Mouse (Mus musculus): ENCODE measurements around the gene Zfp867. TPM values are rescaled to one million over a fixed set of nuclear protein-coding genes. Genes with fewer than 3 reads are reported as not detected.

Zfp867 gene
- polyA plus RNA-seq, 1 experiment from 2014 or later: 1.2 TPM

DNA sequence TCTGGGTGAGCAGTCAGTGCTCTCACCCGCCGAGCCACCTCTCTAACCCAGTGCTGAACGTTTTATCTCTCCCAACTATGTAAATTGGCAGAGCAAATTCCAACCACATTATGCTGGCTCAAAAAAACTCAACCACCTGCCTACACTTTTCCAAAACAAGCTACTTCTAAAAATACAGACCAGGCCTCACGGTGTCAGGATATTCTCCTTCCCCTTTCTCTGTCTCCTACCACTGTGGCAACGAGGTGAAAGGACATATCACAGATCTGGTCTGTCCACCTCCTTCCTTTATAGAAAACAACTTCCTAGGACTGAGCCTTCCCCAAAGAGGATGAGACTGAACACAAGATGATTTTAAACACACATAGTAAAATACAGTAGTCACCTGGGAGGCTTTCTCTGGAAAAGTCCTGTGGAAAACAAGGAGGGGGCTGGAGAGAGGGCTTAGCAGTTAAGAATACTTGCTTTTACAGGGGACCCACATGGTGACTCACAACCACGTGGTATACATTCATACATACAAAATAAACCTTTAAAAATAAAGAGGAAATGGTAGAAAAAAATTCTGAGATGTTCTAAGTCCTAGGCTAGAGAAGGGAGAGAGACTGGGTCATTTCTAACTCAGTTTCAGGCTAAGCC lies 24.5 kb upstream of the Zfp867 start:
- H3K79me2 ChIP-seq (ENCODE audit: inconsistent target): no peaks in the 10 kb centered on the region
- WGBS (ENCODE audit: missing documents): 62% methylated on average over 5 of the region's 6 CpGs
- peaks cover 68% of the 10 kb centered on the region for H3K36me3 ChIP-seq (ENCODE audit: inconsistent target)
- peak overlapping the region; percentile 51 for H3K27ac ChIP-seq
- no peak overlapping the region for H3K4me3 ChIP-seq (ENCODE audit: inconsistent target)

DNA sequence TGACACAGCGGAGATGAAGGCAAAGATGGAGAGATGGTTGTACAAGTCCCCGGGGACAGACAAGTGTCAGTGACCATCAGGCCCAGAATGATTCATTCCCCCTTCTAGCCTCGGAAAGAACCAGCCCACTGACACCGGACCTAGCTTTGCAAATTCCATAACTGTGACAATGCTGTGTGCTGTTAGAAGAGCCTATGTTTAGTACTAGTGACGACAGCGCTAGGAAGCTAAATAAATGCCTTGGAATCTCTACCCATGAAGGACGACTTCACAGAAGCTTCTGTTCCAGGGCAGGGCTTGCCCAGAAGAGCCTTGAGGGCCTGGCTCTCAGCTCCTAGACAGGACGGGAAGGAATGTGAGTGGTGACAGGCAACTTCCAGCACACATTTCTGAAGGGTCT lies 13.9 kb upstream of the Zfp867 start:
- Histone ChIP-seq H3K79me2 (ENCODE audit: inconsistent target) (no peaks in the 10 kb centered on the region), H3K36me3 (ENCODE audit: inconsistent target) (peaks cover 27% of the 10 kb centered on the region), H3K27ac (no peak overlapping the region), H3K4me3 (ENCODE audit: inconsistent target) (no peak overlapping the region)
- WGBS (ENCODE audit: missing documents): 91% methylated on average over 8 of the region's 8 CpGs

DNA sequence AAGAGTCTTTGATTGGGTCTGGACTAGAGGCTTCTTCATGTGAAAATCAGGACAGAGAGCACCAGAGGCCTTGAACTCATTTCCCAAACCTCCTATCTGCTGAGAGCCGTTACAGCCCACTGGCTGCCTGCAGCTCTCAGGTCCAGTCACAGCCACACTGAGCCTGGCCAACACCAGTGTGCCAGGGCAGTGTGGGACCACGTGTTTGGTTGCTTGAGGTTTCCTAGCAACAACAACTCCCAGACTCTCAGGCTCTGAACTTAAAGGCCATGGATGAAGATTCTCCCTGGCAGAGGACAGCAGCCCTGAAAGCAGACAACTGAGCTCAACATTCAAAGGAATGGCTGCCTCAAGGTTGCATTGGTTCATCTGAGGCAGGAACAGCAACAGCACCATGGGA lies 13.4 kb upstream of the Zfp867 start:
- Histone ChIP-seq H3K36me3 (ENCODE audit: inconsistent target) (peaks cover 21% of the 10 kb centered on the region), H3K79me2 (ENCODE audit: inconsistent target) (no peaks in the 10 kb centered on the region), H3K27ac (no peak overlapping the region), H3K4me3 (ENCODE audit: inconsistent target) (no peak overlapping the region)
- WGBS (ENCODE audit: missing documents): 72% methylated on average over 2 of the region's 2 CpGs

DNA sequence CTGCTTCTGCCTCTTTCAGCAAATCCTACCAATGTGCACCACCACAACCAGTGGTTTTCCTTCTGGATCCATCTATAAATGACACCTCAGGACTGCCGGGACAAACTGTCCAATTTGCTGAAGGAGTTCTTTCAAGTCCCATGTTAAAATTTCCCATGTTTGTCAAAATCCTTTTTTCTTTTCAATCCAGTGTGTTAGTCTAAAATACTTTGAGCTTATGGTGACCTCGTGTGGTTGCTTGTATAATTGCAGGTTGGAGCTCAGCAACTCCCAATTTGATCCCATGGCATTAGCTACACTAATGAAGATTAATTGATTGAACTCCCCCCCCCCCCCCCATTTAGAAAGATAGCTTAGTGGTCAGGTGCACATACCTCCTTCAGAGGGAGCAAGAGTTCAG lies 10.9 kb upstream of the Zfp867 start:
- H3K4me3 ChIP-seq (ENCODE audit: inconsistent target): no peak overlapping the region
- 17% methylated on average over 2 of the region's 2 CpGs for WGBS (ENCODE audit: missing documents)
- no peak overlapping the region for H3K27ac ChIP-seq
- no peaks in the 10 kb centered on the region for H3K79me2 ChIP-seq (ENCODE audit: inconsistent target)
- peaks cover 16% of the 10 kb centered on the region for H3K36me3 ChIP-seq (ENCODE audit: inconsistent target)

DNA sequence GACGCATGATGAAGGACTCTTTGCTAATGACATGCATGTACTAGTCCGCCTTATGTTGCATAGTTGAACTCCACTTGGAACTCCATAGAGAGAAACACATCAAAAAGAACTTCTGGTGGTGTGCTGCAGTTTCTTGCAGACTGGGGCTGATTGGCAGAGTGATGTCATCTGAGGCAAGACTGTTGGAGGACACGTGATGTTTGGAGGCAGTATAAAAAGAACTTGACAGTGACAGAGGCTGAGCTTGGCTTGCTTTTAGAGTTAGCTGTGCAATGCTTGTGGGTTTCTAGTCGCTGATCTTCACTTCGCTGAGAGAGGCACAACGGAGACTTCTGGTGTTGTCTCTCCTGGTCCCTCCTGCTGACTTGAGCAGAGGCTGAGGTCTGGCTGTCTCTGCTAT lies 5.0 kb upstream of the Zfp867 start:
- no peaks in the 10 kb centered on the region for H3K79me2 ChIP-seq (ENCODE audit: inconsistent target)
- H3K36me3 ChIP-seq (ENCODE audit: inconsistent target): no peaks in the 10 kb centered on the region
- H3K4me3 ChIP-seq (ENCODE audit: inconsistent target): no peak overlapping the region
- 70% methylated on average over 6 of the region's 6 CpGs for WGBS (ENCODE audit: missing documents)
- no peak overlapping the region for H3K27ac ChIP-seq

DNA sequence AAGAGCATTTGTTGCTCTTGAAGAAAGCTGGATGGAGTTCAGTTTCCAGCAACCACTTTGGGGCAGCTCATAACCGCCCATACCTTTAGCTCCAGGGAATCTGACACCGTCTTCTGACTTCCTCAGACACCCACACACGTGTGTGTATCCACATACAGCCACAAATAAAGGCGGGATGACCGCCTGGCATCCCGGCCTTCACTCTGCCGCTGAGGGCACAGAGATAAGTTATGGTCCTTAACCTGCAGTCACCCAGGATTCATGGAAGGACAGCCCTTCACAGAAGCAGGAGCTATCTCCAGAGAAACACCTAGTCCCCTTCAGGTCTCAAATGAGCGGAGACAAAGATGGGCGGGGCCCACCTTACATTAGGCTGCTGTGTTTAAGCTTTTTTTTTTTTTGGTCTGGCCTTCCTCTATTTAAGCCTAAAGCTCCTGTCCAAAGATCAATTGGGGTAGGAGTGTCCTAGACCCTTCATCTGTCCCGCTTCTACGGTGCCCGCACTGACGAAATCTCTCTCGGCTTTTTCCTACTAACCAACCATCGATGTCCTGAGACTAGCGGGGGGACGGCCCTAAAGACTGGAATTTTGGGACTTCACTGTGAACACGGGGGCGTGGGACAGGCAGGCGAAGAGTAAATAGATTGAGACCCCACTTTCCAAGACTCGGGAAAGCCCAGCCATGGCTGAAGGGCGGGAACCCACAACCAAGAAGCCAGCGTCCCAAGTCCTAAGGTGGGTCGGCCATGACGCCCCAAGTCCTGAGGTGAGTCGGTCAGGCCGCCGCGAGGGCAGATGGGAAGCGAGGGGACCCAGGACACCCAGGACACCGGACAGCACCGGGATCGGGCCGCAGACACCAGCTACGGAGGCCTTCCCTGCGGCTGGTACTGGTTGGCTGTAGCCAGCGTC lies 605 bp downstream of the Zfp867 start:
- H3K36me3 ChIP-seq (ENCODE audit: inconsistent target): no peaks in the 10 kb centered on the region
- H3K27ac ChIP-seq: no peak overlapping the region
- no peaks in the 10 kb centered on the region for H3K79me2 ChIP-seq (ENCODE audit: inconsistent target)
- 13% methylated on average over 36 of the region's 37 CpGs for WGBS (ENCODE audit: missing documents)
- H3K4me3 ChIP-seq (ENCODE audit: inconsistent target): peak overlapping the region; percentile 69

DNA sequence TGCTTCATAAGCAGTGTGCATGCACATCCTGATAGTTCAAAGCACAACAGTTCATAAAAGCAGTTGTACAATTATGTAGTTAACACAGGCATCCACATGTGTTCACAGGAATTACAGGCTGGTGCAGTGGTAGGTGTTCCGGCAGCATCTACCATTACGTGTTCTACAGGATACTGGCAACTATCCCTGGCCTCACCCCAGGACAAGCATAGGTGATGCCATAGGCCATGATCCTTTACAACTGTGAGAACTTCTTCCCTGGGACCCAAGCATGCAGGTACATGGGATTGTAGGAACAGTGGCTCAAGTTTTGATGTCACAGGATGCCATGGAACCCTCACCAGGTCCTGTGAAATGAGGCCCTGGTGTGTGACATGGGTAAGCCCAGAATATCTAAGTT lies 11.8 kb downstream of the Zfp867 start:
- Histone ChIP-seq H3K27ac (no peak overlapping the region), H3K4me3 (ENCODE audit: inconsistent target) (no peak overlapping the region), H3K36me3 (ENCODE audit: inconsistent target) (peaks cover 41% of the 10 kb centered on the region), H3K79me2 (ENCODE audit: inconsistent target) (no peaks in the 10 kb centered on the region)
- 96% methylated on average over 2 of the region's 2 CpGs for WGBS (ENCODE audit: missing documents)

DNA sequence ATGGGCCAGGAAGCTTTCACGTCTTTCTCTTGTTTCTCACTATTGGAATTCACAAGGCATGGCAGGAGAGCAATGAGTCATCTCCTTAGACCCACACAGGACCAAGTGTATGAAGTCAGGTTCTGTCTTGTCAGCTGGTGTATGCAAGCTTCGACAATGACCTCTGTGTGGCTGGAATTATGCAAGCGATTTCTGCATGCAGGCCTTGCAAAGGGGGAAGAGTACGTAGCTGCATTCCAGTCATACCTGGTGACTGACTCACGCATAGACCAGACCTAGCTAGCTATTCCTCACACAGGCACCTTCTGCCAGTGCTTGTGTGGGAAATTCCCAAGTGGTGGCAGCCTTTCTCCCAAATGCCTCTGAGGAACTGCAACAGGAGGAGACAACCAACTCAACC lies 13.3 kb downstream of the Zfp867 start:
- WGBS (ENCODE audit: missing documents): 73% methylated on average over 5 of the region's 5 CpGs
- H3K27ac ChIP-seq: no peak overlapping the region
- peaks cover 40% of the 10 kb centered on the region for H3K36me3 ChIP-seq (ENCODE audit: inconsistent target)
- H3K4me3 ChIP-seq (ENCODE audit: inconsistent target): no peak overlapping the region
- no peaks in the 10 kb centered on the region for H3K79me2 ChIP-seq (ENCODE audit: inconsistent target)

DNA sequence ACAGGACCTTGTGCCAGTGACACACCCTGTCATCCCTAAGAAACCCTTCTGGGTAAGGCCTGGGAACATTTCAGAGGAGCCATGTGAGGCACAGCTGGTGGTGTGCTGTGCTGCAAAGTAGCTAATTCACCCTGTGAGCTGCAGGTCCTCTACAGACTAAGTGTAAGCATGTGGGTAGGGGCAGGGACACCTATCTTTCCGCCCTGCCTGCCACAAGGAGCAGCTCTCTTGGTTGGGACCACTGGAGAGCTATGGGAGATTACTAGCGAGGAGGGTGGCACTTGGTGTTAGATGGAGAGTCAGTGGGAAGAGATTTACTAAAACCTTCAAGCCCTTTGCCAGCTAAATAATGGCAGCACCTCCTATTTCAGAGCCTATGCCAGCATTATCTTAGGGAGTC lies 15.4 kb downstream of the Zfp867 start:
- peaks cover 24% of the 10 kb centered on the region for H3K36me3 ChIP-seq (ENCODE audit: inconsistent target)
- WGBS (ENCODE audit: missing documents): 94% methylated on average over 2 of the region's 2 CpGs
- H3K27ac ChIP-seq: no peak overlapping the region
- H3K79me2 ChIP-seq (ENCODE audit: inconsistent target): no peaks in the 10 kb centered on the region
- no peak overlapping the region for H3K4me3 ChIP-seq (ENCODE audit: inconsistent target)

DNA sequence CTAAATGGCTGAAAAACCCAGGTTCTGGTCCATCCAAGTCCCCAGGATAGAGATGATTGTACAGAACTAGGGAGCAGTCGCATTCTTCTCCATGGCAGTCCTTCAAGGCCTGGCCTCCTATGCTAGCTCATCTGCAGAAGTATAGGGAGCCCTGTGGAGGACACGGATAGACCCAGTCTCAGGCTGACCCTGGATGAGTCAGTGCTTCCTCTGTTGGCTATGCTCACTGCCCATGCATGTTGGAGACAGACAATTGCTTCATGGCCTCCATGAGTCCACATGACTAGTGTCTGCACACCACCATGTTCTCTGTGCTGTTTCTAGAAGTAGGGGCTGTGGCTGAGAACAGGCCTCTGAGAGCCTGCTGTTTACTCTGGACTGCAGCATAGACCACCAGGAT lies 15.9 kb downstream of the Zfp867 start:
- 70% methylated on average over 2 of the region's 2 CpGs for WGBS (ENCODE audit: missing documents)
- peaks cover 24% of the 10 kb centered on the region for H3K36me3 ChIP-seq (ENCODE audit: inconsistent target)

DNA sequence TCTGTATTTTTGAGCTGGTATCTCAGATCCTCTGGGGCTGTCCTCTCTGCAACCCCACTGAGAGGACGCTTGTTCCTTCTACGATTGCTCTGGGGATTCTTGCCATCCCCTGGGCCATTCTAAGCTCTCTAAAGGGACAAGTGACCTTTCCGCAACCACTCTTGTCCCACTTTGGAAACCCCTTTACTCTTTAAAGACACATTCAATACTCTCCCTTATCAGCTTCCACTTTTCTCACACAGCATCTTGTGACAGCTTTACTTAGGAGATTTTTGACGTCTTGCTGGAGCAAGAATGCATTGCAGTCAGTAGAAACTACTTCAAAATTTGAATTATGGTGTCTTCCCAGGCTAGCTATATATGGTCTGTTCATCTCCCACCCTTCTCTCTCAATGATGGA lies 21.2 kb downstream of the Zfp867 start, which contains the start of gene Snap47:
Gene Snap47 (minus strand): TSS at position 101 of the 400 bp plus-strand sequence.
- peak within 1 kb of the TSS; percentile 80 for H3K4me3 ChIP-seq (ENCODE audit: inconsistent target)
- peak within 1 kb of the TSS; percentile 51 for H3K27ac ChIP-seq
- WGBS (ENCODE audit: missing documents): 96% methylated on average over 4 of the region's 4 CpGs
- H3K36me3 ChIP-seq (ENCODE audit: inconsistent target): peaks cover 23% of the 10 kb centered on the region
- no peaks in the 10 kb centered on the region for H3K79me2 ChIP-seq (ENCODE audit: inconsistent target)

More for the DNA sequence above, 15.9 kb downstream of the Zfp867 start:
- no peak overlapping the region for H3K27ac ChIP-seq
- no peak overlapping the region for H3K4me3 ChIP-seq (ENCODE audit: inconsistent target)
- H3K79me2 ChIP-seq (ENCODE audit: inconsistent target): no peaks in the 10 kb centered on the region

DNA sequence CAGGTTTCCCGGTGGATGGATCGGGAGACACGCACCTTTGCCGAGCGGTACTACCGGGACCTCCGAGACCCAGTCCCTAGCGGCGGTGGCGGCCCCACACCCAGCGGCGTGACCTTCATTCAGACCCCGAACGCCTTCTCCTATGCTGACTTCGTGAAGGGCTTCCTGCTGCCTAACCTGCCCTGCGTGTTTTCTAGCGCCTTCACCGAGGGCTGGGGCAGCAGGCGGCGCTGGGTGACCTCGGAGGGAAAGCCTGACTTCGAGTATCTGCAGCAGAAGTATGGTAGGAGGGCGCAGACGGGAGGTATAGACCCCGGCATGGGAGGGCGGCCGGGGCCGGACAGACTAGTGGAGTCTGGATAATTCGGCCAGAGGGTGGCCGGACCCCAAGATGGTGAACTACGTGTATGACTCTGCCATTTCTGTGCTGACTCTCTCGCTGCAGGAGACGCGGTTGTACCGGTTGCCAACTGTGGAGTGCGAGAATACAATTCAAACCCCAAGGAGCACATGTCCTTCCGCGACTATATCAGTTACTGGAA lies 22.0 kb downstream of the Zfp867 start:
- Histone ChIP-seq H3K27ac (peak overlapping the region; percentile 51), H3K79me2 (ENCODE audit: inconsistent target) (no peaks in the 10 kb centered on the region), H3K36me3 (ENCODE audit: inconsistent target) (peaks cover 15% of the 10 kb centered on the region), H3K4me3 (ENCODE audit: inconsistent target) (peak overlapping the region; percentile 80)
- WGBS (ENCODE audit: missing documents): 3% methylated on average over 34 of the region's 38 CpGs

DNA sequence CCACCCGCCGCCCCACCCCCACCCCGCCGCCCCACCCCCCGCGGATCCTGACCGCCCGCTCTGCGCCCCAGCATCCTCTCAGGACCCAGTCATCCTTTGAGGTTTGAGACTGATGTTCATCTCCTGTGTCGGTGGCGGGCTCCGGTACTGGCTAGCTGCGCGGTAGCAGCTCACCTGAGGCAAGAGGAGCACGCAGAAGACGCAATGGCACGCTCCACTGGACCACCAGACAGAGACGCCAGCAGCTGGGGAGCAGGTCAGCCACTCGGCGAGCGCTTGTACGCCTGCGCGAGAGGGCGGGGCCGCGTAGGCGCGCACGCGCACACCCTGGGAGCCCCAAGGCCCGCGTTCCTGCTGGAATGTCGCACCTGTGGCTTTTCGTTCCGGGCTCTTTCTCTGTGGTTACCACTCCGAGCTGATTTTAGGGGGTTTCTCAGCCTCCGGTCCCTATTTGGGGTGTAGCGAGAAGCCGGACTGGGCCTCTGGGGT lies 22.5 kb downstream of the Zfp867 start, which contains the start of gene Jmjd4:
Gene Jmjd4 (plus strand): TSS at position 305 of the 489 bp plus-strand sequence.
- WGBS (ENCODE audit: missing documents): under 1% methylated on average over 30 of the region's 40 CpGs
- no peaks in the 10 kb centered on the region for H3K79me2 ChIP-seq (ENCODE audit: inconsistent target)
- peak within 1 kb of the TSS; percentile 51 for H3K27ac ChIP-seq
- peak within 1 kb of the TSS; percentile 80 for H3K4me3 ChIP-seq (ENCODE audit: inconsistent target)
- peaks cover 10% of the 10 kb centered on the region for H3K36me3 ChIP-seq (ENCODE audit: inconsistent target)

DNA sequence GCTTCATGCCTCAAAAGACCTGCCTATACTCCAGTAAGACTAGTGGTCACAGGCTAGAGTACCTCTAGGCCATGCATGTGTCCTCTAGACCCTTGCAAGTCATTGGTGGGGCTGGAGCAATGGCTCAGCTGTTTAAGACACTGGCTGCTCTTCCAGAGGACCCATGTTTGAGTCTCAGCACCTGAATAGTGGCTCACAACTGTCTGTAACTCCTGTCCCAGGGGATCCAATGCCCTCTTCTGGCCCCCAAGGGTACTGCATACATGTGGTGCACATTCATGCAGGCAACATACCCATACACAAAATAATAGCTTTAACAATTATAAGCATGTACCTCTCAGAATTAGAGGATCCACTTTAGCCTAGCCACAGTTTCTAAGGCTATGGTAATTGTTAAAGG lies 29.2 kb downstream of the Zfp867 start:
- Histone ChIP-seq H3K79me2 (ENCODE audit: inconsistent target) (no peaks in the 10 kb centered on the region), H3K36me3 (ENCODE audit: inconsistent target) (peaks cover under 1% of the 10 kb centered on the region; the same call in 1 of the 2 replicates), H3K27ac (no peak overlapping the region), H3K4me3 (ENCODE audit: inconsistent target) (no peak overlapping the region)

DNA sequence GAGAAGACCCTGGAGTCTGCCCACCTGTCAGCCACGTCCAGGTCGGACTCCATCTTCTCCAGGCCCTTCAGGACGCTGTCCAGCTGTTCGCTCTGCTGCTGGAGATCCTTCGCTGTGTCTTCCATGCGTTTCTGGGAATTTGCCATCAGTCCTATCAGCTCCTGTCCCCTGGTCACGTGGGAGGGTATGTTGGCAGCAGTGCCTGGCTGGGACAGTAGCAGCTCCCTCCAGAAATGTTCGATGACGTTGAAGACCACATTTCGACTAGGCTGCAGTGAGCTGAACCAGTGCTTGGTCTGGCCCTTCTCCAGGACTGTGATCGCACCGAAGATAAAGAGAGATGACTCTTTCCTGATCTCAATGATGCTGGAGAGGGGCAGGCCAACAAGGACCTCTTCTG lies 34.3 kb downstream of the Zfp867 start:
- no peak overlapping the region for H3K4me3 ChIP-seq (ENCODE audit: inconsistent target)
- no peaks in the 10 kb centered on the region for H3K79me2 ChIP-seq (ENCODE audit: inconsistent target)
- peaks cover 18% of the 10 kb centered on the region; the same call in 1 of the 2 replicates for H3K36me3 ChIP-seq (ENCODE audit: inconsistent target)
- no peak overlapping the region for H3K27ac ChIP-seq
- 92% methylated on average over 12 of the region's 12 CpGs for WGBS (ENCODE audit: missing documents)

All from macrophage (primary cell).